Mouse (Mus musculus) hindbrain, embryonic 13.5 days (tissue): Measurements from ENCODE around the gene Casz1. TPM values are rescaled to one million over a fixed set of nuclear protein-coding genes. Genes with fewer than 3 reads are reported as not detected.

Source experiments
- ATAC-seq: fragments of 200-750 bp; cut with Nextera tagmentation; 2 replicates; pipeline ENCODE4 v1.8.0; 2017; ENCODE audit warnings: moderate TSS enrichment; ENCODE audit not compliant: low FRiP score
- H3K27ac ChIP-seq: fragments of 300-500 bp; sonication (generic); 2 replicates; pipeline ENCODE4 v1.5.1; 2015; ENCODE audit warnings: inconsistent platforms, mild to moderate bottlenecking, moderate library complexity
- H3K27me3 ChIP-seq: fragments of 300-500 bp; sonication (generic); 2 replicates; pipeline ENCODE4 v1.6.1; 2015; ENCODE audit warnings: mild to moderate bottlenecking, inconsistent platforms
- H3K36me3 ChIP-seq: fragments of 300-500 bp; sonication (generic); 2 replicates; pipeline ENCODE4 v1.6.1; 2015; ENCODE audit warnings: mild to moderate bottlenecking, inconsistent platforms
- H3K4me1 ChIP-seq: fragments of 300-500 bp; sonication (generic); replicated peaks from 2 replicates; pipeline ENCODE4 v1.6.1; 2015; ENCODE audit warnings: inconsistent platforms
- H3K4me2 ChIP-seq: fragments of 300-500 bp; sonication (generic); 2 replicates; pipeline ENCODE4 v1.6.1; 2015; ENCODE audit warnings: inconsistent platforms, mild to moderate bottlenecking, moderate library complexity
- H3K4me3 ChIP-seq: fragments of 300-500 bp; sonication (generic); 2 replicates; pipeline ENCODE4 v1.5.1; 2015; ENCODE audit warnings: mild to moderate bottlenecking, inconsistent platforms
- H3K9ac ChIP-seq: fragments of 300-500 bp; sonication (generic); 2 replicates; pipeline ENCODE4 v1.6.1; 2015; ENCODE audit warnings: mild to moderate bottlenecking, inconsistent platforms
- H3K9me3 ChIP-seq: fragments of 300-500 bp; sonication (generic); 2 replicates; pipeline ENCODE4 v1.6.1; 2016; ENCODE audit warnings: inconsistent platforms
- WGBS: fragments of 180-500 bp; shearing (Covaris S2); methylation state at CpG from one replicate; pipeline ENCODE4 v1.1.7; 2015; 5-methylcytosine and 5-hydroxymethylcytosine counted together
- polyA plus RNA-seq: library from polyadenylated mRNA; unstranded; fragments of >200 nt; fragmentation: Nextera tagmentation; extraction: Ambion mirVana; gene quantifications from 2 replicates; pipeline ENCODE4 v1.2.1, GENCODE M21; 2015

The Casz1 gene
- polyA plus RNA-seq, 1 experiment from 2014 or later: 6.7 TPM

GRCm38 (mm10) chr4:148872372-148872771 is 68.1 kb downstream of the Casz1 start:
- Histone ChIP-seq H3K9me3 (no peaks in the 10 kb centered on the region), H3K4me2 (no peak overlapping the region), H3K27me3 (peaks cover 87% of the 10 kb centered on the region), H3K36me3 (no peaks in the 10 kb centered on the region), H3K4me1 (peaks cover 58% of the 10 kb centered on the region), H3K9ac (no peak overlapping the region), H3K4me3 (no peak overlapping the region), H3K27ac (no peak overlapping the region)
- 61% methylated on average over 9 of the region's 9 CpGs for WGBS
- no peak for ATAC-seq

GRCm38 (mm10) chr4:148872783-148873182 is 68.6 kb downstream of the Casz1 start:
- no peaks in the 10 kb centered on the region for H3K36me3 ChIP-seq
- no peak overlapping the region for H3K27ac ChIP-seq
- H3K4me3 ChIP-seq: no peak overlapping the region
- no peak overlapping the region for H3K4me2 ChIP-seq
- peaks cover 54% of the 10 kb centered on the region for H3K4me1 ChIP-seq
- WGBS: 75% methylated on average over 12 of the region's 12 CpGs
- H3K9me3 ChIP-seq: no peaks in the 10 kb centered on the region
- peaks cover 89% of the 10 kb centered on the region for H3K27me3 ChIP-seq
- ATAC-seq: no peak
- H3K9ac ChIP-seq: no peak overlapping the region

- H3K4me1 ChIP-seq: peaks cover 62% of the 10 kb centered on the region
- no peak overlapping the region for H3K9ac ChIP-seq
- H3K4me3 ChIP-seq: no peak overlapping the region
- H3K9me3 ChIP-seq: no peaks in the 10 kb centered on the region
- H3K36me3 ChIP-seq: no peaks in the 10 kb centered on the region
- H3K27me3 ChIP-seq: peaks cover 94% of the 10 kb centered on the region
- no peak for ATAC-seq
- H3K27ac ChIP-seq: peak overlapping the region; percentile 30; the same call in 1 of the 2 replicates
- WGBS: 46% methylated on average over 9 of the region's 9 CpGs
- H3K4me2 ChIP-seq: no peak overlapping the region
Observed at GRCm38 (mm10) chr4:148876166-148876565, 71.9 kb downstream of the Casz1 start.

- Histone ChIP-seq H3K4me1 (peaks cover 62% of the 10 kb centered on the region), H3K9me3 (no peaks in the 10 kb centered on the region), H3K9ac (no peak overlapping the region), H3K27me3 (peaks cover 96% of the 10 kb centered on the region), H3K27ac (0 out of 2 replicates have a peak overlapping the region, but pooled peaks have one; percentile 23), H3K4me2 (no peak overlapping the region), H3K4me3 (no peak overlapping the region), H3K36me3 (no peaks in the 10 kb centered on the region)
- no peak for ATAC-seq
- WGBS: 82% methylated on average over 8 of the region's 8 CpGs
Observed at GRCm38 (mm10) chr4:148876867-148877266, 72.6 kb downstream of the Casz1 start.

- no peak for ATAC-seq
- Histone ChIP-seq H3K4me2 (no peak overlapping the region), H3K27ac (no peak overlapping the region), H3K9me3 (no peaks in the 10 kb centered on the region), H3K4me1 (peaks cover 60% of the 10 kb centered on the region), H3K36me3 (no peaks in the 10 kb centered on the region), H3K27me3 (peaks cover 95% of the 10 kb centered on the region), H3K9ac (no peak overlapping the region), H3K4me3 (no peak overlapping the region)
- WGBS: 42% methylated on average over 11 of the region's 11 CpGs
Observed at GRCm38 (mm10) chr4:148878192-148878983, 74.2 kb downstream of the Casz1 start.

- Histone ChIP-seq H3K27me3 (peaks cover 95% of the 10 kb centered on the region), H3K4me2 (no peak overlapping the region), H3K9me3 (no peaks in the 10 kb centered on the region), H3K27ac (no peak overlapping the region), H3K4me3 (no peak overlapping the region), H3K4me1 (peaks cover 59% of the 10 kb centered on the region), H3K9ac (no peak overlapping the region), H3K36me3 (no peaks in the 10 kb centered on the region)
- no peak for ATAC-seq
- 59% methylated on average over 11 of the region's 11 CpGs for WGBS
Observed at GRCm38 (mm10) chr4:148878984-148879610, 74.9 kb downstream of the Casz1 start.

- ATAC-seq: no peak
- H3K4me2 ChIP-seq: no peak overlapping the region
- no peaks in the 10 kb centered on the region for H3K36me3 ChIP-seq
Observed at GRCm38 (mm10) chr4:148879631-148880030, 75.4 kb downstream of the Casz1 start.

GRCm38 (mm10) chr4:148881001-148881669 is 76.9 kb downstream of the Casz1 start:
- 8% methylated on average over 17 of the region's 17 CpGs for WGBS
- H3K36me3 ChIP-seq: no peaks in the 10 kb centered on the region
- peaks cover 96% of the 10 kb centered on the region for H3K27me3 ChIP-seq
- H3K4me3 ChIP-seq: no peak overlapping the region
- no peaks in the 10 kb centered on the region for H3K9me3 ChIP-seq
- no peak overlapping the region for H3K4me2 ChIP-seq
- peaks cover 75% of the 10 kb centered on the region for H3K4me1 ChIP-seq
- no peak overlapping the region for H3K9ac ChIP-seq
- peak overlapping the region; percentile 23 for H3K27ac ChIP-seq
- ATAC-seq: no peak

More at GRCm38 (mm10) chr4:148879631-148880030, 75.4 kb downstream of the Casz1 start:
- WGBS: 85% methylated on average over 3 of the region's 3 CpGs
- peaks cover 64% of the 10 kb centered on the region for H3K4me1 ChIP-seq
- no peak overlapping the region for H3K27ac ChIP-seq
- H3K4me3 ChIP-seq: no peak overlapping the region
- H3K9ac ChIP-seq: no peak overlapping the region
- H3K27me3 ChIP-seq: peaks cover 95% of the 10 kb centered on the region
- no peaks in the 10 kb centered on the region for H3K9me3 ChIP-seq

GRCm38 (mm10) chr4:148881838-148882237 is 77.6 kb downstream of the Casz1 start:
- H3K27me3 ChIP-seq: peaks cover 97% of the 10 kb centered on the region
- WGBS: 58% methylated on average over 5 of the region's 5 CpGs
- no peak for ATAC-seq
- no peak overlapping the region for H3K4me3 ChIP-seq
- H3K36me3 ChIP-seq: no peaks in the 10 kb centered on the region
- no peak overlapping the region for H3K4me2 ChIP-seq
- H3K4me1 ChIP-seq: peaks cover 75% of the 10 kb centered on the region
- H3K27ac ChIP-seq: peak overlapping the region; percentile 10
- H3K9me3 ChIP-seq: no peaks in the 10 kb centered on the region
- no peak overlapping the region for H3K9ac ChIP-seq

- Histone ChIP-seq H3K27me3 (peaks cover 97% of the 10 kb centered on the region), H3K27ac (peak overlapping the region; percentile 66), H3K9ac (no peak overlapping the region), H3K4me1 (peaks cover 73% of the 10 kb centered on the region), H3K9me3 (no peaks in the 10 kb centered on the region), H3K4me2 (peak overlapping the region; percentile 36), H3K4me3 (no peak overlapping the region), H3K36me3 (no peaks in the 10 kb centered on the region)
- ATAC-seq: no peak
- 13% methylated on average over 17 of the region's 17 CpGs for WGBS
Observed at GRCm38 (mm10) chr4:148882360-148882929, 78.2 kb downstream of the Casz1 start.

- H3K4me2 ChIP-seq: no peak overlapping the region
- H3K27ac ChIP-seq: no peak overlapping the region
- ATAC-seq: no peak
- no peak overlapping the region for H3K9ac ChIP-seq
- H3K4me3 ChIP-seq: no peak overlapping the region
- H3K9me3 ChIP-seq: no peaks in the 10 kb centered on the region
- H3K4me1 ChIP-seq: peaks cover 77% of the 10 kb centered on the region
- peaks cover 96% of the 10 kb centered on the region for H3K27me3 ChIP-seq
- H3K36me3 ChIP-seq: no peaks in the 10 kb centered on the region
- WGBS: 78% methylated on average over 14 of the region's 14 CpGs
Observed at GRCm38 (mm10) chr4:148884596-148884995, 80.4 kb downstream of the Casz1 start.

- no peak overlapping the region for H3K4me3 ChIP-seq
- no peaks in the 10 kb centered on the region for H3K9me3 ChIP-seq
- WGBS: 14% methylated on average over 10 of the region's 10 CpGs
- H3K4me1 ChIP-seq: peaks cover 79% of the 10 kb centered on the region
- H3K36me3 ChIP-seq: no peaks in the 10 kb centered on the region
- peaks cover 96% of the 10 kb centered on the region for H3K27me3 ChIP-seq
- peak overlapping the region; percentile 61 for H3K27ac ChIP-seq
- H3K9ac ChIP-seq: no peak overlapping the region
- ATAC-seq: peak; percentile 18; the same call in 1 of the 2 replicates
- H3K4me2 ChIP-seq: no peak overlapping the region
Observed at GRCm38 (mm10) chr4:148885401-148885800, 81.2 kb downstream of the Casz1 start.
